Mouse (Mus musculus) thymus, postnatal 4 days (tissue): Measurements from ENCODE around the gene Osbpl3.
A peak's percentile ranks its signal among the peaks of the same experiment; 100 is the strongest.

Experiments
- DNase-seq: peaks from one replicate; pipeline ENCODE4 v3.0.0; 2021

Gene Osbpl3

DNA sequence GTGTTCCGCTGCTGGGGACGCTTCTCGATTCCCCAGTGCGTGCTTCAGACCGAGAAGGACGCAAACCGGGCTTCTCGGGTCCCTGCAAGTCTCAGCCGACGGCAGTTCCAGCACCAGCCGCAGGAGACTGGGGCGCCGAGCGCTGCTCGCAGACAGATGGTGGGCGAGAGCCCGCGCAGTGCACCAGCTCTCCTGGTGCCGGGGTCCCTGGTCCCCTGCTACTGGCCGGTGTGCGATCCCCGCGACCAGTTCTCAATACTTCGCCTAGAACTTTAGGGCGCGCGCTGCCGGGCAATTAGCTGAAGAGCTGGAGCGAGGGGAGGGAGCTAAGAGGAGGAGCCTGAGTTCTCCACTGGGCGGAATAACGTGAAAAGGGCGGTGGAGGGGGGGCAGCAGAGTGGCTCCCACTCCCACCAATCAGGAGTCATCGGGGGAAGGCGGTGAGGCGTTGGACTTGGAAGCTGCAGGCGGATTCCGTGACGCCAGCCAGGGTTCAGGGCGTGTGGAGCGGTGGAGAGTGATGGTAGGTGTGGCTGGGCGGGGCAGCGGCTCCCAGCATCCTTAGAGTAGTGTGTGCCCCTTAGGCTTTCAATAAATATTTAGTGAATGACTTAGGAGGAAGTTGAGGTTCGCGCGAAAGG, at the start of gene Osbpl3:
TSS of gene Osbpl3 (minus strand) at position 373 of the 641 bp plus-strand sequence.
- DNase-seq: peak; percentile 91

DNA sequence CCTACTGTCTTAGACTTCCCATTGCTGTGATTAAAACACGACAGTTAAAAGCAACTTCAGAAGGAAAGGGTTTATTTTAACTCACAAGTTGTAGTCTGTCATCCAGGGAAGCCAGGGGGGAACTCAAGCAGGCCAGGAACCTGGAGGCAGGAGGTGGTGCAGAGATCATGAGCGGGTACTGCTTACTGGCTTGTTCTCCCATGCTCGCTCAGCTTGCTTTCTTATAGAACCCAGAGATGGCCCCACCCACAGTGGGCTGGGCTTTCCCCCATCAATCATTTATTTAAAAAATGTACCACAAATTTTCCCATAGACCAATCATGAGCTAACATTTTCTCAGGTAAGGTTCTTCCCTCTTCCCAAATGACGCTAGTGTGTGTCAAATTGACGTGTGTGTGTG, 49.5 kb upstream of the Osbpl3 start:
- no peak for DNase-seq

DNA sequence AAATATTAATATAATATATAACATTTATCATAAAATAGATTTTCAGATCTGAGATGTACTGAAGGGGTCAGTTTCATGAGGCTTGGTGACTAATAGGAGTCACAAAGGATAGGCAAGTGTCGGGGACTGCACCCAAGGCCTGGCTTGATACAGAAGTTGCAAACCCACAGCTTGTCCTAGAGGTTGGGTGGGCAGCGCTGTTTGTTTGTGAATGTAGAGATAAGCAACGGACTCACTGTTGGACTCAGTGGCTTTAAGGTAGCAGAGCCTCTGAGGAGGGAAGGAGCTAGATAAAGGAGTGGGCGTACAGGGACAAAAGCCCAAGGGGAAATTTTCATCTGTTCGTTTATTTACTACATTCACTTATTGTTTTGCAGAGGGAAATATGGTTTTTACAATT, 48.7 kb upstream of the Osbpl3 start:
- no peak for DNase-seq

DNA sequence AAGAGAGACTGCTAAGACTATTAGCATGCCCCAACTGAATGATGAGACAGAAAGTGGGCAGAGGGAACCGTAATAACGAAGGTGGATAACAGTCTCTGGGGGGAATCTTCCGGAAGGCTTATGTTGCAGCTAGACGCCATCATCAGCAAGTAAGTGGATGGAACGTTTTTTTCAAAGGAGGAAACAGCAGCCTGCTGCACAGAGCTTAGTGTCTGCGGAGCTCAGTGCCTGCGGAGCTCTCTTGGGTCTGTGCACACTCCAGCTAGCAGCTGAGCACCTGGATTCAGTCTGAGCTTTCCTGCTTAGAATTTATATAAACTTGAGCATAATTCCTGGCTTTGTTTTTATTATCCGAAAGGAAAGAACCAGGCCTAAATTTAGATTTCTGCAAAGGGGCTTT, 47.8 kb upstream of the Osbpl3 start:
- DNase-seq: no peak

- DNase-seq: no peak
Observed at GRCm38 (mm10) chr6:50503031-50503430, 47.0 kb upstream of the Osbpl3 start.

DNA sequence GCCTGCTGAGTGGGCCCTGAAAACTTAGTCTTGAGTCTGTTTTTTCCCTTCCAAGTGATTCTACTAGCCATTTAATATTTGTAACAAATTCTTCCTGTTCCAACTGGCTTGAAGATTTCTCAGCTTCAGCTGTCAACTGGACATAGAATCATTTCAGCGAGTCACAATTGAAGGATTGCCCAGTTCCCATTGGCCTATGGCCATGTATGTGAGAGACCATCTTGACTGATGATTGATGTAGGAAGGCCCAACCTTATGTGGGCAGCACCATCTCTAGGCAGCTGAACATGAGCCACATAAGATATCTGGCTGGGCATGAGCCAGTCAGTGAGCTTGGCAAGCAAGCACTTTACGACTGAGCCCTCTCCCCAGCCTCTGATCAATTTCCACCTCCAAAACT, 42.3 kb upstream of the Osbpl3 start:
- no peak for DNase-seq

GRCm38 (mm10) chr6:50490519-50490918, 34.5 kb upstream of the Osbpl3 start:
- no peak for DNase-seq

- DNase-seq: no peak
Observed at GRCm38 (mm10) chr6:50489380-50489779, 33.4 kb upstream of the Osbpl3 start.

DNA sequence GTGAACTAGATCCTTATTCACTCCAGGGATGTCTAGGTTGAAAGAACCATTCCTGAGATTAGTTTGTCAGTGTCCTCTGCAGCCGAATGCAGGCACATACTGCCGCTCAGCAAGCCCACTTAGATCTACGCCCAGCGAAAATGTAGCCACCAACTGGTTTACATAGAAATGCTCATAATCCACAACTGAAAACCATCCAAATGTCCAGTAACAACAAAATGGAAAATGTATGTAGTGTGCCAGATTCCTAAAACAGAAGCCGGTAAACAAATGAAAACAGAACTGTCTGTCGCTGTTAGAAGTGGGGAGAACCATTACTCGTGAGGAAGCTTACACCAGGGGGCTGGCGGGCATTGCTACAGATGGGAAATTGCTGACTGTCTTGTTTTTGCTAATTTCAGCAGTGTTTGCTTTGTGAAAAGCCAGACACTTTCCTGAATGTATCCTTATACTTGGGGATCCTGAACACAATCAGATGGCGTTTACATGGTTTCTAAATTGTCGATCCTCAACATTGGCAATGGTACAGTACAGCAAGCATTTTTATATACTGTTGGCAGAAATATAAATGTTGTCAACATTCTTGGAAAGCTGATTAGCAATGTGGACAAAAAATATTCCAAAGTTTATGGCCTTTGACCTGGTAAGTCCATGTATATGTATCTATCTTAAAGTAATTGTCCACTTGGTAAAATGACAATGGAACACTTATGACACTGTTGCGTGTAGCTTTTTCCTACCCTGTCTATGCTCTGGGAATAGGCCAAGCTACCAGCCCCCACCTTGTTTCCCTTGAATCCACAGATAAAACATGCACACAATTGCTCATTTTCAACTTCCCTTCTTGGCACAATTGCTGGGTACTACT, 30.3 kb upstream of the Osbpl3 start:
- DNase-seq: no peak

- DNase-seq: no peak
Observed at GRCm38 (mm10) chr6:50483426-50483825, 27.4 kb upstream of the Osbpl3 start.

DNA sequence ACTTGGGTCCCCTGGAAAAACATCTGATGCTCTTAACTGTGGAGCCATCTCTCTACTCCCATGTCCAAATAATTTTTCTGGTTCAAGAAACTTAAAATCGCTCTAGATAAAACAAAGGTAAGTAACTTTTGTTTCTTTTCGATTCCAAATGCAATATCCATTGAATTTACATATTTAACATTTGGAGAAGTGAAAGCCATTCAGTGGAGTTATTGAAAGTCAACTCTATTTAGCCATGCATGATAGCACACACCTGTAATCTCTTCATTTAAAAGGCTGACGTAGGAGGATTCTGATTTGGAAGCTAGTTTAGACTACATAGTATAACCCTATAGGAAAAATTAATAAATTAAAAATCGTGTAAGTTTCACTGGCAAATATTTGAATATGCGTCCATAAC, 25.5 kb upstream of the Osbpl3 start:
- no peak for DNase-seq

GRCm38 (mm10) chr6:50466451-50466850, 10.4 kb upstream of the Osbpl3 start:
- DNase-seq: no peak

DNA sequence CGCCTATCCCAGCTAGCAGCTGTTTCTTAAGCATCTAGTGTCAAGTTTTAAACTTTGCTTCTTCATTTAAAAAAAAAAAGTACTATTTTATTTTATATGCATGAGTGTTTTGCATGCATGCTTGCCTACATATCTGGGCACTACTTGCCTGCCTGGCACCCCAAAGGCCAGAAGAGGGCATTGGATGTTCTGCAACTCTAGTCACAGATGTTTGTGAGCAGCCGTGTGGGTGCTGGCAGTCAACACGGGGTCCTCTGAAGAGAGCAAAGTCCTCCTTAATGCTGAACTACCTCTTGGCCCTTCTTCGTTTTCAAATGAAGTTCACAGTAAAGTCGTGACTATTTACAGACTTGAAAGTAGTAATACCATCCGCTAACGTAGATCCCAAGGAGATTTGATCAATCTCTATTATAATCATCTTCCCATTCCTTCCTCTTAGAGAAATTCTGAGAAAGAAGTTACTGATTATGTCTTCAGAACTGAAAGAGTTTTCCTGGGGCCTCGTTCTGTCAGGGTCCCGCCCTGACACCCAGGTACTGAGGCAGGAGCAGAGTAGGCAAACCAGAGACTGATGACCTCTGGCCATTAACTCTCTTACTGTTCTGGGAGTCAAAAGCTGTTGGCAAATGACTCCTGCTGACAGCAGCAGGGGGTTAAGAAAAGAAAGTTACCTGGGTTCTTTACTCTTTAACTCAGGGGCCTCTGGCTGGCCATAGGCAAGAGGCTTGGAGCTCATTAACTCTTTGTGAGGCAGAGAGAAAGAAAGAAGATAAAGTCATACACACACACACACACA, 8.9 kb upstream of the Osbpl3 start:
- no peak for DNase-seq

DNA sequence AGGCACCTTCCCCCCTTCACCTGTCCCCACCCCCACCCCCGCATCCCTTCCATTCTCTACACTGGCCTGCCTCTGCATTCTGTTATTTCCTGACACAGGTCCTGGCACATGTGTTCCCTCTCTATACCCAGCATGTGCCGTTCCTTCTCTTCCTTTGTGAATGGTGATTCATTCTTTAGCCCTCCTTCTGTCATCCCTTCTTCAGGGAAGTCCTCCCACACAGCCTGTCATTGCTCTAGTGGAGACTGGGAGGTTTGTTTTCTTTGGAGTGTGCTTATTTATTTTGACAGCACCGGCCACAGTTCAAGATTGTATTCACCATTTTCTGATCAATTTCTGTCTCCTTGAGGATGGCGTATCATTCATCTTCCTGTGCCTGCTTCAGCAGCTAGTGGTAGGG, 6.0 kb upstream of the Osbpl3 start:
- DNase-seq: no peak

GRCm38 (mm10) chr6:50461585-50461984, 5.6 kb upstream of the Osbpl3 start:
- no peak for DNase-seq

GRCm38 (mm10) chr6:50460646-50461045, 4.6 kb upstream of the Osbpl3 start:
- no peak for DNase-seq

- DNase-seq: no peak
Observed at GRCm38 (mm10) chr6:50460246-50460645, 4.2 kb upstream of the Osbpl3 start.

DNA sequence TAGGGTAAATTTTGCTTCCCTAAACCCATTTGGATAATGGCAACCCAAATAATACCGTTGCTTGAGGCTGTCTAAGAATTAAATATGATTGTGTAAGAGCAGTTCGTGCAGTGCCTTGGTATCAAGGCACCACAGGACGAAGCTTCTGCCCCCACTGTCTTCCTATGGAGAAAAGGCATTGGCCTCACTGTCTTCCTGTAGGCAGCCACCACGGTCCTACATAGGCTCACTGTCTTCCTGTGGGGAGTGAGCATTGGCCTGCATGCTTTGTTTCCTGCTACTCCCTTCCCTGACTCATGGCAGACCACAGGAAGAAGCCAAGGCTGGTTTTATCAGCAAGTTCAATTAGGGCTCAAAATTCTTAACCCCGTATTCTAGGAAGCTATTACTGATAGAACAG, 3.3 kb upstream of the Osbpl3 start:
- DNase-seq: no peak

GRCm38 (mm10) chr6:50457551-50458348, 1.7 kb upstream of the Osbpl3 start:
- no peak for DNase-seq

- no peak for DNase-seq
Observed at GRCm38 (mm10) chr6:50456706-50457105, 705 bp upstream of the Osbpl3 start.

GRCm38 (mm10) chr6:50455102-50455828, 736 bp downstream of the Osbpl3 start:
- DNase-seq: peak; percentile 71

- no peak for DNase-seq
Observed at GRCm38 (mm10) chr6:50453651-50454050, 2.4 kb downstream of the Osbpl3 start.
